In the genomic region with DNA sequence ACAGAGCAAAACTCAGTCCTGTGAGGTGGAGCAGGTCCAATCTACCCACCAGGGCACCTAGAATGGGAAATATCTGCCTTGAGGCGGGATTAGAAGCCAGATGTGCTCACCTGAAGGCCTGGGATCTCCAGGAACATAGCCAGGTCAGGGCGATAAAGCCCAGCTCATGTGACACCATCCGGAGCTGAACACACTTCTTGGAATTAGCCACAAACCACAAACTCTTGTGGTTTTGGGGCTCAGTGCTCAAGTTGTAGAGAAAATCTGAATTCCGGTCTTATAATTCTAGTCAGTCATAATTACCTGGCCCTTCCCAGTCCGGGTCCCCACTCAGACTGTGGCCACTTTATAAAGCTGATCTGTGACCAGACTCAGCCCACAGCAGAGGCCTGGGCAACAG, we compare ENCODE assay signal across 31 mouse cellular contexts. TPM values are rescaled to one million over a fixed set of nuclear protein-coding genes. Genes with fewer than 3 reads are reported as not detected.
"Had no signal": no experiment of that assay in that cellular context is flagged by ENCODE, and none has a peak within 500 bp of the region (broad histone marks: within the 10 kb centered on the region; RNA-seq: fewer than 3 reads in every experiment).

A gene (plus strand): TSS at position 370 of the 400 bp plus-strand sequence.

- H3K27ac ChIP-seq: kidney, embryonic 15.5 days; limb, embryonic 12.5 days; limb, embryonic 15.5 days; liver, embryonic 14.5 days; macrophage; midbrain, embryonic 10.5 days; midbrain, embryonic 13.5 days; neural tube, embryonic 12.5 days; neural tube, embryonic 15.5 days had no signal

- DNase-seq: kidney, adult 8-10 months; kidney, postnatal 10 days; kidney, postnatal 36 days; left cerebral cortex, postnatal 4 days; liver, postnatal 0 days; lung, embryonic 14.5 days; right cerebral cortex, adult 18-20 months; right cerebral cortex, postnatal 14 days; thymus, adult 18-20 months; thymus, postnatal 36 days had no signal

- H3K4me3 ChIP-seq: kidney, embryonic 15.5 days; limb, embryonic 12.5 days; limb, embryonic 15.5 days; megakaryocyte, embryonic 14.5 days; midbrain, embryonic 10.5 days; midbrain, embryonic 13.5 days; neural tube, embryonic 12.5 days; neural tube, embryonic 15.5 days had no signal

- ATAC-seq: liver, postnatal 0 days; lung, postnatal 0 days; midbrain, embryonic 13.5 days; midbrain, embryonic 16.5 days had no signal

- H3K4me2 ChIP-seq: kidney, embryonic 15.5 days; limb, embryonic 12.5 days; limb, embryonic 15.5 days; liver, embryonic 11.5 days; lung, embryonic 14.5 days; midbrain, embryonic 13.5 days; neural tube, embryonic 12.5 days; neural tube, embryonic 15.5 days had no signal

- H3K9ac ChIP-seq: kidney, embryonic 15.5 days; limb, embryonic 12.5 days; limb, embryonic 15.5 days; liver, embryonic 14.5 days; liver, postnatal 0 days; lung, embryonic 14.5 days; midbrain, embryonic 13.5 days; neural tube, embryonic 12.5 days; neural tube, embryonic 15.5 days had no signal

- H3K36me3 ChIP-seq: kidney, embryonic 15.5 days; limb, embryonic 12.5 days; limb, embryonic 15.5 days; midbrain, embryonic 10.5 days; midbrain, embryonic 13.5 days; neural tube, embryonic 12.5 days; neural tube, embryonic 15.5 days had no signal

- H3K27me3 ChIP-seq: kidney, embryonic 15.5 days; limb, embryonic 12.5 days; limb, embryonic 15.5 days; midbrain, embryonic 13.5 days; neural tube, embryonic 12.5 days; neural tube, embryonic 15.5 days had no signal

- H3K9me3 ChIP-seq: kidney, embryonic 15.5 days; limb, embryonic 12.5 days; limb, embryonic 15.5 days; midbrain, embryonic 10.5 days; midbrain, embryonic 13.5 days; neural tube, embryonic 12.5 days; neural tube, embryonic 15.5 days had no signal

- H3K4me1 ChIP-seq: kidney, embryonic 15.5 days; limb, embryonic 12.5 days; limb, embryonic 15.5 days; midbrain, embryonic 10.5 days; midbrain, embryonic 13.5 days; neural tube, embryonic 12.5 days; neural tube, embryonic 15.5 days had no signal

RNA-seq across cellular contexts. Expression of the gene that starts here (rescaled TPM):
- total RNA-seq: layer of hippocampus, postnatal 14 days; left cerebral cortex, adult 8-10 months; left cerebral cortex, postnatal 14 days; left cerebral cortex, postnatal 4 days; monocyte, adult 5-6 weeks had no signal
- polyA plus RNA-seq: kidney, embryonic 15.5 days; limb, embryonic 12.5 days; limb, embryonic 15.5 days; liver, embryonic 11.5 days; liver, postnatal 0 days; lung, embryonic 14.5 days; lung, postnatal 0 days; macrophage; midbrain, embryonic 13.5 days; midbrain, embryonic 16.5 days; neural tube, embryonic 12.5 days; neural tube, embryonic 15.5 days; small intestine, adult 2 months; spleen, adult 2 months; stomach, embryonic 16.5 days; urinary bladder, adult 2 months had no signal
